Mouse (Mus musculus) kidney, embryonic 16.5 days (tissue): ENCODE measurements around the gene Arf6. TPM values are rescaled to one million over a fixed set of nuclear protein-coding genes. Genes with fewer than 3 reads are reported as not detected.
A peak's percentile ranks its signal among the peaks of the same experiment; 100 is the strongest.
"Not testable (repeated sequence)": the region's sequence is repeated elsewhere in the genome, so short reads cannot be mapped to it uniquely, and the experiment has no call there.

Experiments
- ATAC-seq: fragments of 200-750 bp; cut with Nextera tagmentation; 2 replicates; pipeline ENCODE4 v1.8.0; 2017; ENCODE audit warnings: moderate TSS enrichment; ENCODE audit not compliant: low FRiP score, low TSS enrichment
- H3K27ac ChIP-seq: fragments of 300-500 bp; sonication (generic); 2 replicates; pipeline ENCODE4 v1.5.1; 2014; ENCODE audit warnings: low read length
- H3K27me3 ChIP-seq: fragments of 300-500 bp; sonication (generic); 2 replicates; pipeline ENCODE4 v1.6.1; 2014; ENCODE audit warnings: low read length, control low read depth, mixed read lengths; ENCODE audit not compliant: insufficient read depth
- H3K36me3 ChIP-seq: fragments of 300-500 bp; sonication (generic); 2 replicates; pipeline ENCODE4 v1.6.1; 2014; ENCODE audit warnings: low read length, control low read depth, mixed read lengths; ENCODE audit not compliant: insufficient read depth
- H3K4me1 ChIP-seq: fragments of 300-500 bp; sonication (generic); 2 replicates; pipeline ENCODE4 v1.6.1; 2014; ENCODE audit warnings: low read length, control low read depth, mixed read lengths; ENCODE audit not compliant: insufficient read depth
- H3K4me2 ChIP-seq: fragments of 300-500 bp; sonication (generic); replicated peaks from 2 replicates; pipeline ENCODE4 v1.6.1; 2014; ENCODE audit warnings: low read depth, low read length
- H3K4me3 ChIP-seq: fragments of 300-500 bp; sonication (generic); 2 replicates; pipeline ENCODE4 v1.5.1; 2014; ENCODE audit warnings: mild to moderate bottlenecking, low read length
- H3K9ac ChIP-seq: fragments of 300-500 bp; sonication (generic); replicated peaks from 2 replicates; pipeline ENCODE4 v1.6.1; 2014; ENCODE audit warnings: low read length
- H3K9me3 ChIP-seq: fragments of 300-500 bp; sonication (generic); 2 replicates; pipeline ENCODE4 v1.6.1; 2016; ENCODE audit warnings: low read length, control low read depth
- WGBS: fragments of 180-500 bp; shearing (Covaris S2); extraction: QIAGEN DNeasy Blood & Tissue Kit; methylation state at CpG from one replicate; pipeline ENCODE4 v1.1.7; 2014; 5-methylcytosine and 5-hydroxymethylcytosine counted together
- polyA plus RNA-seq: library from polyadenylated mRNA; unstranded; fragments of >200 nt; fragmentation: Nextera tagmentation; extraction: Ambion mirVana; gene quantifications from 2 replicates; pipeline ENCODE4 v1.2.1, GENCODE M21; 2015

Gene Arf6
- polyA plus RNA-seq, 1 experiment from 2014 or later: 34.6 TPM

DNA sequence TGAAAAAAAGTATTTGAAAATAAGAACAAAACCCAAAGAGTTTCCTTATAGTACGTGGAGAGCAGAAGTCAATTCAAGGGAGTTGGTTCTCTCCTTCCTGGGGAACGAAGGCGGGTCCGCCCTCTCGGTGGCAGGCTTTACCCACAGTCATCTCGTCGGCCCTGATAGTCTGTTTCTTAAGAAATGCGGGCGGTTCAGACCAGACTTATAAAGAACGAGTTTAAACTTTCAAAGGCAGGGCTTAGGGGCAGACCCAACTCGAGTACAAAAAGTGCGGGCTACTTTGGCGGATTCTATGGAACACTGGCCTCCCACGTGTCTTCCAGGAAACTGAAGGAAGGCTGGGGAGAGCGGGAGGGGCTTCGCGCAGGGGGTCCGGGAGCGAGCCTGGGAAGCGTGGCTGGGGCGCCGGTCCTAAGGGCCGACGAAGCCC is 513 bp upstream of the Arf6 start:
- Histone ChIP-seq H3K4me3 (peak overlapping the region; percentile 100), H3K27ac (peak overlapping the region; percentile 99), H3K4me1 (peaks cover 18% of the 10 kb centered on the region; the same call in 1 of the 2 replicates), H3K4me2 (peak overlapping the region; percentile 73), H3K9ac (peak overlapping the region; percentile 99), H3K27me3 (no peaks in the 10 kb centered on the region), H3K36me3 (peaks cover 6% of the 10 kb centered on the region; the same call in 1 of the 2 replicates), H3K9me3 (no peaks in the 10 kb centered on the region)
- 0% methylated on average over 24 of the region's 24 CpGs for whole genome bisulfite sequencing
- ATAC-seq: peak; percentile 85

DNA sequence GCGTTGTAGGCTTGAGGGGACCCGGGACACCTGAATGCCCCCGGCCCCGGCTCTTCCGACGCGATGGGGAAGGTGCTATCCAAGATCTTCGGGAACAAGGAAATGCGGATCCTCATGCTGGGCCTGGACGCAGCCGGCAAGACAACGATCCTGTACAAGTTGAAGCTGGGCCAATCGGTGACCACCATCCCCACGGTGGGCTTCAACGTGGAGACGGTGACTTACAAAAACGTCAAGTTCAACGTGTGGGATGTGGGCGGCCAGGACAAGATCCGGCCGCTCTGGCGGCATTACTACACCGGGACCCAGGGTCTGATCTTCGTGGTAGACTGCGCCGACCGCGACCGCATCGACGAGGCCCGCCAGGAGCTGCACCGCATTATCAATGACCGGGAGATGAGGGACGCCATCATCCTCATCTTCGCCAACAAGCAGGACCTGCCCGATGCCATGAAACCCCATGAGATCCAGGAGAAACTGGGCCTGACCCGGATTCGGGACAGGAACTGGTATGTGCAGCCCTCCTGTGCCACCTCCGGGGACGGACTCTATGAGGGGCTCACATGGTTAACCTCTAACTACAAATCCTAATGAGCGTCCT is 881 bp downstream of the Arf6 start:
- Histone ChIP-seq H3K9ac (peak overlapping the region; percentile 99), H3K36me3 (peaks cover 6% of the 10 kb centered on the region; the same call in 1 of the 2 replicates), H3K27me3 (no peaks in the 10 kb centered on the region), H3K9me3 (no peaks in the 10 kb centered on the region), H3K27ac (peak overlapping the region; percentile 99), H3K4me1 (peaks cover 18% of the 10 kb centered on the region; the same call in 1 of the 2 replicates), H3K4me2 (peak overlapping the region; percentile 84), H3K4me3 (peak overlapping the region; percentile 100)
- under 1% methylated on average over 42 of the region's 42 CpGs for WGBS
- ATAC-seq: no peak; the same call in 1 of the 2 replicates

DNA sequence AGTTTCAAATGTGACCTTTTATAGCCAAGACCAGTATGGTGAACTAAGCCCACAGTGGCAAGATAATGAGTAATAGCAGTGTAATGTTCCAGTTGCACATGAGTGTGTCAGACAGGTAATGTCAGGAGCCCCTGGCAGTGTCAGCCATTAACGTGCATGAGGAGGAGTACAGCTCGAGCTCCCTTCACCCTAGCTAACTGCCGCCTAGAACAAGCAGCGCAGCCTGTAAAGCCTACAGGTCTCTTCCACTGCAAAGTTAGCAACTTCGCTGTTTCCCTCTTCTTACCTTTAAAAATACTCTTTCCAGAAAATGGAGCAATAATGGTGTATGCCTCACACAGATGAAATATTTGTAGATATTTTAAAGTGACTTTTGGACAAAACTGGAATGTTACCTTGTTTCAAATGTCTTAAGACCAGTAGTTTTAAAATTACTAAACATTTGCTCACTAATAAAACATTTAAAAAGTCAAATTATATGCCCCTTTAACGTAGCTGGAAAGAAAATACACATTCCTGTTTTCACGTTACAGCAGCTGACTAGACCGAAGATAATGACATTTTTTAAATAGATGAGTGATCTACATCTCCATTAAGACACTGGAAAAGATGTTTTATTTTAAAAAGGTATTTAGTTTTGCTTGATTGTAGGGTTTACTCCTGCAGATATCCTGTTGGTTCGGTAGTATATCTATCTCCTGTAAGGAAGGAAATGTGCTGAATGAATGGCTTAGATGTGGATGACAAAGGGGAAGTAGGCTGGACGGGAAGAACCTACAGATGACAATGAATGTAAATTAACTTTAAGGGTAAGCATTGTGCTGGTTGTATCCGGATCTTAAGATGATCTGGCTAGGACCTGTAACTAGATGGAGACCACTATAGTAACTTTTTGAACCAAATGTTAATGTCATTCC is 2.2 kb downstream of the Arf6 start:
- ATAC-seq: no peak
- Histone ChIP-seq H3K4me3 (peak overlapping the region; percentile 100), H3K4me2 (peak overlapping the region; percentile 84), H3K36me3 (peaks cover 6% of the 10 kb centered on the region; the same call in 1 of the 2 replicates), H3K9ac (peak overlapping the region; percentile 99), H3K27ac (no peak overlapping the region), H3K27me3 (no peaks in the 10 kb centered on the region), H3K4me1 (peaks cover 18% of the 10 kb centered on the region; the same call in 1 of the 2 replicates), H3K9me3 (no peaks in the 10 kb centered on the region)
- WGBS: 35% methylated on average over 11 of the region's 11 CpGs

DNA sequence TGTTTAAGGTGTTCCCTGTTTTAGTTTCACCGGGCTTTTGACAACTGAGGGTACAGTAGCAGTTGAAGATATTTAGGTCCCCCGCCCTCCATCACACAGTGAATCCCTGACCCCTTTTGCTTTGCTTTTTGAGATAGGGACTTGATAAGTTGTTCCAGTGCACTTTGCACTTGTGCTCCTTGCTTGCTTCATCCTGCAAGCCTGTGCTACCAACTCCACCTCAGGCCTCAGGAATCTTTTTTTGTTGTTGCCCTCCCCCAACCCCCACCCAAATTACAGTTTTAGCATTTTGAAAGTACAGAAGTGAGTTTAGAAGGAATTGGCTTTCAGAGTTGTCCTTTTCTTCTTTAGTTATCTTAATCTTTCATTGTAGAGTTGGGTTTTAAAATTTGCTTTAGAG is 4.2 kb downstream of the Arf6 start:
- 0 out of 2 replicates have a peak overlapping the region, but pooled peaks have one; percentile 26 for H3K4me2 ChIP-seq
- WGBS: 77% methylated on average over 2 of the region's 2 CpGs

DNA sequence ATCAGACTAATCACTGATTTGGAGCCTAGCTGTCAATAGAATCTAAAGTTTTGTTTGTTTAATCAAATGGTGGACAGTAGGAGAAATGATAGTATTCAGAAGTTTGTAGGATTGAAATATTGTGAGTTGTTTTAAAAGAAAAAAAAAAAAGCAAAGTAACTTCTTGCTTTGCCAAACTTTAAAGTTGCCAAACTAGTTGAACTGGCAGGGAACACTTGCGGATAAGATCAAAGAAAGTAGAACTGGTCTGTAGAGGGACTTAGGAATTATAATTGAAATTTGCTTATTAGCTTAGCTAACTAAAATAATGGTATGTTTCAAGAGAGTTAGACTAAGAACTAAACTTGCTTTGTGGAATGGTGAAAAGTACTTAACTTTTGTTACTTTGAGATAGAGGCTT is 5.2 kb downstream of the Arf6 start:
- ATAC-seq: no peak
- H3K4me3 ChIP-seq: no peak overlapping the region
- H3K4me2 ChIP-seq: no peak overlapping the region
- WGBS: 77% methylated on average over 1 of the region's 1 CpGs
- no peaks in the 10 kb centered on the region for H3K27me3 ChIP-seq
- H3K36me3 ChIP-seq: peaks cover 6% of the 10 kb centered on the region; the same call in 1 of the 2 replicates
- H3K9ac ChIP-seq: no peak overlapping the region
- no peak overlapping the region for H3K27ac ChIP-seq
- peaks cover 15% of the 10 kb centered on the region; the same call in 1 of the 2 replicates for H3K4me1 ChIP-seq
- no peaks in the 10 kb centered on the region for H3K9me3 ChIP-seq

More for the DNA sequence above, 4.2 kb downstream of the Arf6 start:
- Histone ChIP-seq H3K4me1 (peaks cover 15% of the 10 kb centered on the region; the same call in 1 of the 2 replicates), H3K36me3 (peaks cover 6% of the 10 kb centered on the region; the same call in 1 of the 2 replicates), H3K9ac (no peak overlapping the region), H3K27me3 (no peaks in the 10 kb centered on the region), H3K27ac (no peak overlapping the region), H3K4me3 (no peak overlapping the region), H3K9me3 (no peaks in the 10 kb centered on the region)
- no peak for ATAC-seq

DNA sequence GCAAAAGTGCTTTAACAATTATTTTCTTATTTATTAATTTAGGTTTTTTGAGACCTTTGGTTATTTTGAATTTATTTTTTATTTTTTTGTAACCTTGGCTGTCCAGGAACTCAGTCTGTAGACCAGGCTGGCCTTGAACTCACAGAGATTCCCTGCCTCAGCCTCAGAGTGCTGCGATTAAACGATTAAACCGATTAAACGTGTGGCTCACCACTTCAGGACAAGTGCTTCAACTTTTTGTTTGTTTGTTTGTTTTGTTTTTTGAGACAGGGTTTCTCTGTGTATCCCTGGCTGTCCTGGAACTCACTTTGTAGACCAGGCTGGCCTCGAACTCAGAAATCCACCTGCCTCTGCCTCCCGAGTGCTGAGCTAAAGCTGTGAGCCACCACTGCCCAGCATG is 5.7 kb downstream of the Arf6 start:
- 91% methylated on average over 6 of the region's 6 CpGs for WGBS

DNA sequence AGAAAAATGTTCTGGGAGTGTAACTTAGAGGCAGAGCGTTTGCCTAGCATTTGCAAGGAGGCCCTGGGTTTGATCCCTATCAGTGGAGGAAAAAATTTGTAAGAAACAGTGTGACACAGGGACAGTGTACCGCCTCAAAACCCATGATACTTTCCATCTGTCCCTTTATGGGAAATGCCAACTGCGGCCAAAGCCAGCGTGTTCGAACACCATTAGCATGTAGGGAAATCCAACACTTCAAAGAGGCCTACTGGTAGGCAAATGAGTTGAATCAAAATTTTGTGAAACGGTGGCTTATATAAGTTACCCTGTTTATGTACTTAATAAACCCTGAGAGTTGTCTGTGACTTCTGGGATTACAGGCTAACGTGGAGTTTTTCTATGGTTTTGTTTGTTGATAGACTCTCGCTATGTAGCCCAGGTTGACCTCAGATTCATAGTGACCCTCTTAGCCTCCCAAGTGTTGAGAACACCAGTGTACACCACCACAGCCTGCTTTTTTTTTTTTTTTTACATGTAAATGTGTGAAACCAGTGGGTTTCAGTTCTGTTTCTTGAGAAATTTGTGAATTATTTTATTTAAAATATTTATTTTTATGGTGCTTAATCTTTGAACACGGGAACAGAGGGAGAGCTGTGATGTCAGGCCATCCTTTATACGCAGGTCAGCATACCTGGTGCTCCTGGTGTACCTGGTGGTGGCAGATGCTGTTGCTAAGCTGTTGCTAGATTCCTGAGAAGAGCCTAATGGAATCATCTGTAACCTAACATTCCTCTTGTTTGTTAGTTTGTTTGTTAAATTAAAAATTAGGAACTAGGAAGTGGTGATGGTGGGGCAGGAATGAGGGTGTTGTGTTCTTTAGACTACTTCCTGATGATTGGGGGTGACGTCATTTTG is 6.9 kb downstream of the Arf6 start:
- 87% methylated on average over 11 of the region's 11 CpGs for WGBS
- ATAC-seq: no peak
- H3K27me3 ChIP-seq: no peaks in the 10 kb centered on the region

More for the DNA sequence above, 5.7 kb downstream of the Arf6 start:
- not testable (repeated sequence) for ATAC-seq, H3K9ac ChIP-seq, H3K27me3 ChIP-seq, H3K27ac ChIP-seq, H3K4me2 ChIP-seq, H3K36me3 ChIP-seq, H3K4me3 ChIP-seq, H3K9me3 ChIP-seq
- peaks cover 15% of the 10 kb centered on the region; the same call in 1 of the 2 replicates for H3K4me1 ChIP-seq

DNA sequence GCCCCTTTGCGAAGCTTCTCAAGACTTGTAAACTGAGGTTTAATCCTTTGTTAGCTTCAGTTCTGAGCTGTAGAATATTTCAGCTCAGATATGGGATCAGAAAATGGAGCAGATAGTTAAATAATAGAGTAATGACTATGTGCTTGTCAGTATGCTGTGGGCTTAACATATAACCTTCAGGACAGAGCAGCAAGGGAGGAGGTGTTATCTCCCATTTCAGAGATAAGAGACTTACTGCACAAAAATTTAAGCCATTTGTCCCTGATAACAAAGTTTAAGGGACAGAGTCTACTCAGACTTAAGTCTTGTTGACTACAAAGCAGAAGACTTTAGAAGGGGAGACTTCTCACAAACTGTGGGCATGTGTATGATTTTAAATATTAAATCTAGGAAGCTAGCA is 10.9 kb downstream of the Arf6 start:
- ATAC-seq: no peak
- Histone ChIP-seq H3K27ac (no peak overlapping the region), H3K27me3 (no peaks in the 10 kb centered on the region), H3K4me1 (no peaks in the 10 kb centered on the region), H3K9ac (no peak overlapping the region), H3K4me3 (no peak overlapping the region), H3K36me3 (no peaks in the 10 kb centered on the region), H3K4me2 (no peak overlapping the region), H3K9me3 (no peaks in the 10 kb centered on the region)
- WGBS: 89% methylated on average over 1 of the region's 1 CpGs

More for the DNA sequence above, 6.9 kb downstream of the Arf6 start:
- Histone ChIP-seq H3K36me3 (no peaks in the 10 kb centered on the region), H3K4me3 (no peak overlapping the region), H3K4me2 (no peak overlapping the region), H3K27ac (no peak overlapping the region), H3K9ac (no peak overlapping the region), H3K9me3 (no peaks in the 10 kb centered on the region), H3K4me1 (peaks cover 12% of the 10 kb centered on the region; the same call in 1 of the 2 replicates)

DNA sequence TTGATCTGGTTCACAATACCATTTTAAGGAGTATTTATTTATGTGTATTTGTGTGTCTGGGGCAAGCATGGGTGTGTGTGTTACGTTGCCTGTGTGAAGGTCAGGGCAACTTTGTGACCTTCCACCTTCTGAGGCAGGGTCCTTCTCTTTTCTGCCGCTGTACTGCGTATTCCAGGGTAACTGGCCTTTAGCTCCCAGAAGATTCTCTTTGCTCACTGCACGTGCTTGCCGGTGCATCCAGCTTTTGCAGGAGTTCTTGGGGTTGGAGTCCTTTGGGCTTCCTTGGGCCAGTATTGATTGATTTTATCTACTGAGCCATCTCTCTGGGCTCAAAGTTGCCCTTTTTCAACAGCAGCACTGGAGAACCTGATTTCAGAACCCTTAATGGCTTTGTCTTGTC is 12.7 kb downstream of the Arf6 start:
- Histone ChIP-seq H3K27ac (no peak overlapping the region), H3K4me1 (peaks cover 8% of the 10 kb centered on the region), H3K9me3 (no peaks in the 10 kb centered on the region), H3K4me3 (no peak overlapping the region), H3K36me3 (no peaks in the 10 kb centered on the region), H3K4me2 (no peak overlapping the region), H3K9ac (no peak overlapping the region), H3K27me3 (no peaks in the 10 kb centered on the region)
- 80% methylated on average over 5 of the region's 5 CpGs for WGBS
- no peak for ATAC-seq
